Mouse (Mus musculus): ENCODE results near the gene Chd4. TPM values are rescaled to one million over a fixed set of nuclear protein-coding genes. Genes with fewer than 3 reads are reported as not detected.

Gene Chd4
- polyA plus RNA-seq, 1 experiment from 2014 or later: 38.3 TPM

DNA sequence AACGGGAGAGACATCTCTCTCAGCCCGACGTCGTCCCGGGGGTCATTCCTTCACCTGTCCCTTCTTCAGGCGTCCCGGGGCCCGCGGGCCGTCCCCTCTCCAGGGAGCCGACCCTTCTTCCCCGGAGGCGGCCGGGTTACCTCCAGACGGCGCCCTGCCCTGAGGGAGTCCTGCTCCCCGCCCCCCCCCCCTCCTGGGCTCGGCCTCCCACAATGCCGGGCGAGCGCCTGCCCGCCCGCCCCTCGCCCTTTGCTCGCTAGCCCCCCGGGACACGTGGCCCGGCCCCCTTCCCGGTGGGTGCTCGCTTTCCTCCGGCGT is 457 bp downstream of the Chd4 start:
- WGBS (ENCODE audit: insufficient replicate concordance): 0% methylated on average over 21 of the region's 32 CpGs
- Histone ChIP-seq H3K4me2 (peak overlapping the region; percentile 99), H3K9me3 (replicated peaks) (no peaks in the 10 kb centered on the region), H3K9ac (peak overlapping the region; percentile 96), H3K4me3 (peak overlapping the region; percentile 98), H3K4me1 (peaks cover 56% of the 10 kb centered on the region), H3K36me3 (peaks cover 36% of the 10 kb centered on the region), H3K27ac (peak overlapping the region; percentile 95), H3K27me3 (replicated peaks) (no peaks in the 10 kb centered on the region)
- ATAC-seq: peak; percentile 55

GRCm38 (mm10) chr6:125096597-125097345 is 990 bp downstream of the Chd4 start:
- WGBS (ENCODE audit: insufficient replicate concordance): under 1% methylated on average over 44 of the region's 44 CpGs

GRCm38 (mm10) chr6:125097346-125097689 is 1.5 kb downstream of the Chd4 start:
- H3K9ac ChIP-seq: peak overlapping the region; percentile 96
- WGBS (ENCODE audit: insufficient replicate concordance): 2% methylated on average over 12 of the region's 12 CpGs
- peak overlapping the region; percentile 98 for H3K4me3 ChIP-seq
- H3K9me3 ChIP-seq (replicated peaks): no peaks in the 10 kb centered on the region
- peak overlapping the region; percentile 99 for H3K4me2 ChIP-seq
- H3K4me1 ChIP-seq: peaks cover 62% of the 10 kb centered on the region
- no peaks in the 10 kb centered on the region for H3K27me3 ChIP-seq (replicated peaks)
- H3K27ac ChIP-seq: peak overlapping the region; percentile 95
- H3K36me3 ChIP-seq: peaks cover 47% of the 10 kb centered on the region
- peak; percentile 16 for ATAC-seq

More at GRCm38 (mm10) chr6:125096597-125097345, 990 bp downstream of the Chd4 start:
- Histone ChIP-seq H3K9me3 (replicated peaks) (no peaks in the 10 kb centered on the region), H3K27me3 (replicated peaks) (no peaks in the 10 kb centered on the region), H3K4me1 (peaks cover 57% of the 10 kb centered on the region), H3K9ac (peak overlapping the region; percentile 96), H3K36me3 (peaks cover 42% of the 10 kb centered on the region), H3K4me2 (peak overlapping the region; percentile 99), H3K27ac (peak overlapping the region; percentile 95), H3K4me3 (peak overlapping the region; percentile 98)
- peak; percentile 45 for ATAC-seq

DNA sequence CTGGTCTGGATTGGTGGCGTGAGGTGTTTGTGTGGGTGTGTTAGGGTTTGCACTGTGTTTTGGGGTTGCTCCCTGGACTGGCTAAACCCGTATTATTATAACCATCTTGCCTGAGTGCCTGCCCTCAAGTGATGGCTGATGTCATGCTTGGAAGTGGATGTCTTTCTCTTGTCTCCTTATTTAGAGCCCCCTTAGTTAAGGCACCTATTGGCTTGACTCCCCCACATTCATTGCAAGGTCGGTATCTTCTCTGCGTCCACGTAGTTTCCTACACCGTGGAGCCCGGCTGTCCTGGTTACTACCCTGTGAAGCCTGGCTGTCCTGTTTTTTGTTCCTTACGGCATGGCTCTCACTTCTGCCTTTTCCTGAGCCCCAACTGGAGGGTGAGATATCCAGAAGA is 2.2 kb downstream of the Chd4 start:
- Histone ChIP-seq H3K9me3 (replicated peaks) (no peaks in the 10 kb centered on the region), H3K4me3 (peak overlapping the region; percentile 98), H3K4me2 (peak overlapping the region; percentile 99), H3K4me1 (peaks cover 68% of the 10 kb centered on the region), H3K27ac (peak overlapping the region; percentile 95; the same call in 1 of the 2 replicates), H3K27me3 (replicated peaks) (no peaks in the 10 kb centered on the region), H3K36me3 (peaks cover 53% of the 10 kb centered on the region), H3K9ac (peak overlapping the region; percentile 96)
- ATAC-seq: no peak
- WGBS (ENCODE audit: insufficient replicate concordance): 52% methylated on average over 8 of the region's 8 CpGs

DNA sequence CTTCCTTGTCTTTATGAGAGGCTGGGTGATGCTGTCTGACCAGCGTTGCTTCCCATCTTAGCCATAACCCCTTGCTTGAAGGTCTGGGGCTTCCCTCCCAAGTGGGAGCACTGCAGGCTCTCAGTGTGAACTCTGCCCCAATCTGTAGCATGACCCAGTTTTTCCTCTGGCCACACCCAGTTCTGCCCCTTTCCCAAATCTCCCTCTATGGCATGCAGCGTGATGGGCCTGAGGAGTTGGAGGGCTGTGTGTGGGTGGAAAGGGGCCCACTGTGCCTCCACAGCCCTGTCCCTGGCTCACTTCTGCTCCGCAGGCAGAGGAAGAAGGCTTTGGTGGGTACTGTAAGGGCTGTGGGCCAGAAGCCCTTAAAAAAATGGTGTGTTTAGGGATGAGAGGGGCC is 2.7 kb downstream of the Chd4 start:
- H3K27me3 ChIP-seq (replicated peaks): no peaks in the 10 kb centered on the region
- H3K9ac ChIP-seq: peak overlapping the region; percentile 96
- H3K4me2 ChIP-seq: peak overlapping the region; percentile 99
- no peak overlapping the region; the same call in 1 of the 2 replicates for H3K27ac ChIP-seq
- no peak for ATAC-seq
- peaks cover 72% of the 10 kb centered on the region for H3K4me1 ChIP-seq
- H3K4me3 ChIP-seq: peak overlapping the region; percentile 98
- H3K36me3 ChIP-seq: peaks cover 58% of the 10 kb centered on the region
- 57% methylated on average over 3 of the region's 3 CpGs for WGBS (ENCODE audit: insufficient replicate concordance)
- no peaks in the 10 kb centered on the region for H3K9me3 ChIP-seq (replicated peaks)

DNA sequence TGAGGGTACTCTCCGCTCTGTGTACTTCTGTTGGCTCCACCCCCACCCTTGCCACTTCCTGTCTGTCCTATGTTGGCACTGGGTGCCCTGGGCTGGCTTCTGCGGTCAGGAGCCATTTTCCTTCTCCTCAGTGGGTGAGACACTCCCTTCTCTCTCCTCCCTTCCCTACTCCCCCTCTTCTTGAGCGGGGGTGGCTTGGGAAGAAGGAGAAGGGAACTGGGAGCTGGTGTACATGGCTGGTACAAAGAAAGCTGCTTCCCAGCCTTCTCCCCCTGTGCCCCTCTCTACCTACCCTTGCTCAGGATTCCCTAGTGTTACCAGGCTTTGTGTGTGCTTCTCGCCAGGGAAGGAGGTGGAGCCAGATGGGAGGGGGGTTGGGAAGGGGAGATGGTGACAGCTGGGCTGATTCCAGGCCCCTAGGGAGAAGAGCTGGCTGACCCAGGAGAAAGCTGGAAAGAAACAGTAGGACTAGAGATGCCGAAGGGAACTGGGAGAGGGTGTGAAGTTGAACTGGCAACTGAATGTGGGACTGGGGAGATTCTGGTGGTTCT is 3.7 kb downstream of the Chd4 start:
- H3K27me3 ChIP-seq (replicated peaks): no peaks in the 10 kb centered on the region
- H3K4me3 ChIP-seq: no peak overlapping the region
- peaks cover 79% of the 10 kb centered on the region for H3K4me1 ChIP-seq
- H3K27ac ChIP-seq: peak overlapping the region; percentile 53
- ATAC-seq: no peak
- H3K36me3 ChIP-seq: peaks cover 68% of the 10 kb centered on the region
- 0 out of 2 replicates have a peak overlapping the region, but pooled peaks have one; percentile 8 for H3K9ac ChIP-seq
- WGBS (ENCODE audit: insufficient replicate concordance): 70% methylated on average over 5 of the region's 5 CpGs
- H3K4me2 ChIP-seq: peak overlapping the region; percentile 99
- H3K9me3 ChIP-seq (replicated peaks): no peaks in the 10 kb centered on the region

DNA sequence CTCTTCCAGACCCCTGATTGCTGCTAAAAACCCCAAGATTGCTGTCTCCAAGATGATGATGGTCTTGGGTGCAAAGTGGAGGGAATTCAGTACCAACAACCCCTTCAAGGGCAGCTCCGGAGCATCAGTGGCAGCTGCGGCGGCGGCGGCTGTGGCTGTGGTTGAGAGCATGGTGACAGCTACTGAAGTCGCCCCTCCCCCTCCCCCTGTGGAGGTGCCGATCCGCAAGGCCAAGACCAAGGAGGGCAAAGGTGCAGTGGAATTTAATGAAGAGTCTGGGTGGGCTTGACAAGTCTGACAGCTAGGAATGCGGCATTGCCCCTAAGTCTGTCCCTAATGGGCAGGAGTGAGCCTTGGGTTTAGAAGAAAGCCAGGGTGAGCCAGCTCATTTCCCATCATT is 5.7 kb downstream of the Chd4 start:
- ATAC-seq: no peak
- peaks cover 71% of the 10 kb centered on the region for H3K4me1 ChIP-seq
- H3K27ac ChIP-seq: no peak overlapping the region

GRCm38 (mm10) chr6:125104223-125104622 is 8.4 kb downstream of the Chd4 start:
- peak overlapping the region; percentile 51 for H3K4me2 ChIP-seq
- peak overlapping the region; percentile 52; the same call in 1 of the 2 replicates for H3K9ac ChIP-seq
- peaks cover 47% of the 10 kb centered on the region for H3K4me1 ChIP-seq
- ATAC-seq: peak; percentile 100
- peaks cover 99% of the 10 kb centered on the region for H3K36me3 ChIP-seq
- 32% methylated on average over 4 of the region's 4 CpGs for WGBS (ENCODE audit: insufficient replicate concordance)
- H3K4me3 ChIP-seq: no peak overlapping the region
- H3K27ac ChIP-seq: peak overlapping the region; percentile 87
- no peaks in the 10 kb centered on the region for H3K9me3 ChIP-seq (replicated peaks)
- H3K27me3 ChIP-seq (replicated peaks): no peaks in the 10 kb centered on the region

More for the DNA sequence above, 5.7 kb downstream of the Chd4 start:
- Histone ChIP-seq H3K27me3 (replicated peaks) (no peaks in the 10 kb centered on the region), H3K9ac (no peak overlapping the region), H3K4me2 (no peak overlapping the region), H3K9me3 (replicated peaks) (no peaks in the 10 kb centered on the region), H3K4me3 (no peak overlapping the region), H3K36me3 (peaks cover 88% of the 10 kb centered on the region)
- WGBS (ENCODE audit: insufficient replicate concordance): 92% methylated on average over 9 of the region's 9 CpGs

DNA sequence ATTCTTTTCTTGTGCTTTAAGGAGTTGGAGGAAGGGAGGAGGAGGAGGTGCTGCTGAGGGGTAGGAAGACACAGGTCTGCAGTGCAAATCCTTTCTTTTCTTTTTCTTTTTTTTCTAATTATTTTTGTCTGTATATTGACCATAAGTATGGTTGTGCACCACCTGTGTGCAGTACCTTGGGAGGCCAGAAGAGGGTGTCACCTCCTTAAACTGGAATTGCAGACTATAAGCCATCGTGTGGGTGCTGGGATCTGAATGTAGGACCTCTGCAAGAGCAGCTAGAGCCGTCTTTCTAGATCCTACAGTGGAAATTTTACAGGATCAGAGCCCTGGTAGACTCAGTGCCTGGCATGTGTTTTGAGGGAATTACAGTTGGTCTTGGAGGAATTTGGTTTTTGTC is 11.9 kb downstream of the Chd4 start:
- Histone ChIP-seq H3K4me1 (peaks cover 24% of the 10 kb centered on the region), H3K27me3 (replicated peaks) (no peaks in the 10 kb centered on the region), H3K4me2 (no peak overlapping the region), H3K9ac (no peak overlapping the region), H3K27ac (no peak overlapping the region), H3K4me3 (no peak overlapping the region), H3K36me3 (peaks cover 99% of the 10 kb centered on the region), H3K9me3 (replicated peaks) (no peaks in the 10 kb centered on the region)
- no peak for ATAC-seq
- 86% methylated on average over 2 of the region's 2 CpGs for WGBS (ENCODE audit: insufficient replicate concordance)

- peaks cover 9% of the 10 kb centered on the region for H3K4me1 ChIP-seq
- H3K4me2 ChIP-seq: no peak overlapping the region
- ATAC-seq: no peak
- H3K27ac ChIP-seq: no peak overlapping the region
- 90% methylated on average over 14 of the region's 14 CpGs for WGBS (ENCODE audit: insufficient replicate concordance)
- H3K27me3 ChIP-seq (replicated peaks): no peaks in the 10 kb centered on the region
- H3K9me3 ChIP-seq (replicated peaks): no peaks in the 10 kb centered on the region
- peaks cover 100% of the 10 kb centered on the region for H3K36me3 ChIP-seq
- no peak overlapping the region for H3K4me3 ChIP-seq
- no peak overlapping the region for H3K9ac ChIP-seq
Measured at GRCm38 (mm10) chr6:125109371-125109770, 13.6 kb downstream of the Chd4 start.

GRCm38 (mm10) chr6:125110927-125111326 is 15.1 kb downstream of the Chd4 start:
- Histone ChIP-seq H3K4me1 (no peaks in the 10 kb centered on the region), H3K4me3 (no peak overlapping the region), H3K9ac (no peak overlapping the region), H3K36me3 (peaks cover 98% of the 10 kb centered on the region), H3K4me2 (no peak overlapping the region), H3K9me3 (replicated peaks) (no peaks in the 10 kb centered on the region), H3K27ac (no peak overlapping the region), H3K27me3 (replicated peaks) (no peaks in the 10 kb centered on the region)
- WGBS (ENCODE audit: insufficient replicate concordance): 89% methylated on average over 7 of the region's 7 CpGs
- no peak for ATAC-seq

GRCm38 (mm10) chr6:125112553-125112952 is 16.8 kb downstream of the Chd4 start:
- Histone ChIP-seq H3K4me1 (no peaks in the 10 kb centered on the region), H3K27me3 (replicated peaks) (no peaks in the 10 kb centered on the region), H3K4me3 (no peak overlapping the region), H3K9ac (no peak overlapping the region), H3K27ac (no peak overlapping the region), H3K9me3 (replicated peaks) (no peaks in the 10 kb centered on the region), H3K36me3 (peaks cover 98% of the 10 kb centered on the region), H3K4me2 (no peak overlapping the region)
- ATAC-seq: no peak
- 84% methylated on average over 11 of the region's 11 CpGs for WGBS (ENCODE audit: insufficient replicate concordance)

Data from liver, embryonic 12.5 days (tissue).